Mouse (Mus musculus): ENCODE data around the gene Ppp2r5b. TPM values are rescaled to one million over a fixed set of nuclear protein-coding genes. Genes with fewer than 3 reads are reported as not detected.

Gene Ppp2r5b
- polyA plus RNA-seq, 1 experiment from 2014 or later, result 41.4 TPM

- no peaks in the 10 kb centered on the region for H3K36me3 ChIP-seq (ENCODE audit: control insufficient read depth, insufficient read depth, low read length)
- H3K4me2 ChIP-seq (ENCODE audit: low read depth, low read length, severe bottlenecking), result no peak overlapping the region
- H3K27ac ChIP-seq (ENCODE audit: low read depth, low read length), result no peak overlapping the region
- no peak for ATAC-seq (replicated peaks; ENCODE audit: low FRiP score)
- H3K9ac ChIP-seq (ENCODE audit: low read length), result no peak overlapping the region; the same call in 1 of the 2 replicates
- DNase-seq (ENCODE audit: low spot score), result no peak
- peaks cover 5% of the 10 kb centered on the region for H3K4me1 ChIP-seq (replicated peaks; ENCODE audit: control insufficient read depth, insufficient read depth, low read length)
- H3K4me3 ChIP-seq (ENCODE audit: low read depth, low read length), result no peak overlapping the region
- H3K27me3 ChIP-seq (ENCODE audit: control insufficient read depth, insufficient read depth, low read length), result no peaks in the 10 kb centered on the region
- 67% methylated on average over 7 of the region's 7 CpGs for WGBS
- no peaks in the 10 kb centered on the region for H3K9me3 ChIP-seq (ENCODE audit: control insufficient read depth, low read length)
These were observed 36.4 kb upstream of the Ppp2r5b start for GRCm38 (mm10) chr19:6272053-6272452.

GRCm38 (mm10) chr19:6271206-6271605 lies 35.5 kb upstream of the Ppp2r5b start:
- ATAC-seq (replicated peaks; ENCODE audit: low FRiP score) (no peak), DNase-seq (ENCODE audit: low spot score) (no peak)
- H3K4me3 ChIP-seq (ENCODE audit: low read depth, low read length), result no peak overlapping the region
- H3K4me2 ChIP-seq (ENCODE audit: low read depth, low read length, severe bottlenecking), result no peak overlapping the region
- no peak overlapping the region for H3K9ac ChIP-seq (ENCODE audit: low read length)
- H3K36me3 ChIP-seq (ENCODE audit: control insufficient read depth, insufficient read depth, low read length), result no peaks in the 10 kb centered on the region
- peaks cover 5% of the 10 kb centered on the region for H3K4me1 ChIP-seq (replicated peaks; ENCODE audit: control insufficient read depth, insufficient read depth, low read length)
- H3K27ac ChIP-seq (ENCODE audit: low read depth, low read length), result no peak overlapping the region
- 45% methylated on average over 8 of the region's 8 CpGs for WGBS
- H3K9me3 ChIP-seq (ENCODE audit: control insufficient read depth, low read length), result no peaks in the 10 kb centered on the region
- no peaks in the 10 kb centered on the region for H3K27me3 ChIP-seq (ENCODE audit: control insufficient read depth, insufficient read depth, low read length)

- H3K4me2 ChIP-seq (ENCODE audit: low read depth, low read length, severe bottlenecking), result no peak overlapping the region
- peaks cover 4% of the 10 kb centered on the region for H3K4me1 ChIP-seq (replicated peaks; ENCODE audit: control insufficient read depth, insufficient read depth, low read length)
- H3K9me3 ChIP-seq (ENCODE audit: control insufficient read depth, low read length), result no peaks in the 10 kb centered on the region
- ATAC-seq (replicated peaks; ENCODE audit: low FRiP score), result no peak
- H3K27ac ChIP-seq (ENCODE audit: low read depth, low read length), result no peak overlapping the region
- WGBS, result 63% methylated on average over 9 of the region's 9 CpGs
- no peak for DNase-seq (ENCODE audit: low spot score)
- H3K4me3 ChIP-seq (ENCODE audit: low read depth, low read length), result no peak overlapping the region
- H3K9ac ChIP-seq (ENCODE audit: low read length), result no peak overlapping the region
- H3K36me3 ChIP-seq (ENCODE audit: control insufficient read depth, insufficient read depth, low read length), result no peaks in the 10 kb centered on the region
- H3K27me3 ChIP-seq (ENCODE audit: control insufficient read depth, insufficient read depth, low read length), result no peaks in the 10 kb centered on the region
These were observed 35.0 kb upstream of the Ppp2r5b start for GRCm38 (mm10) chr19:6270661-6271060.

DNA sequence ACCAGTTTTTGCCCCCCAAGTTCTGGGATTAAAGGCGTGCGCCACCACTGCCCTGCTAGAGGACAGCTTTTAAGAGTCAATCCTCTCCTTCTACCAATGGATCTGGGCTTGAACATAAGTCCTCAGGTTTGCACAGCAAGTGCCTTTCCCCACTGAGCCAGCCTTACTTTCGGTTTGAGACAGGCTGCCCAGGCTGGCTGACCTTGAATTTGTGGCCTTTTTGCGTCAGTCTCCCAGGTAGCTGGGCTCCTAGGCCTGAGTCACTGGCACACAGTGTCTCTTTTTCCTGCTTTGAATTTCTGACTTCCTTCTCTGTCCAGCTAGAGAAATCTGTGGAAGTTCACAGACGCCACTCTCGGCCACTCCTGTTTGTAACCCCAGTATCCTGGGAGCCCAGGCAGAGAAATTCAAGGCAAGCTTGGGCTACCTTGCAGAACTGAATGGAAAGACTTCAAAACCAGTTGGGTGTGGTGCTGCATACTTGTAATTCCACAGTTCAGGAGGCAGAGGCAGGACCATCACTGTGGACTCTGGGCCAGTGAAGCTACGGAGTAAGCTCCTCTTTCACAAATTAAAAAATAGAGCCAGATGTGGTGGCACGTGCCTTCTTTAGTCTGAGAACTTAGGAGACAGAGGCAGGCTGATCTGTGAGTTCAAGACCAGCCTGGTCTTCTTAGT lies 34.3 kb upstream of the Ppp2r5b start:
- Histone ChIP-seq H3K36me3 (ENCODE audit: control insufficient read depth, insufficient read depth, low read length) (no peaks in the 10 kb centered on the region), H3K27me3 (ENCODE audit: control insufficient read depth, insufficient read depth, low read length) (no peaks in the 10 kb centered on the region), H3K4me3 (ENCODE audit: low read depth, low read length) (no peak overlapping the region), H3K27ac (ENCODE audit: low read depth, low read length) (no peak overlapping the region), H3K4me2 (ENCODE audit: low read depth, low read length, severe bottlenecking) (no peak overlapping the region), H3K9me3 (ENCODE audit: control insufficient read depth, low read length) (no peaks in the 10 kb centered on the region), H3K9ac (ENCODE audit: low read length) (no peak overlapping the region), H3K4me1 (replicated peaks; ENCODE audit: control insufficient read depth, insufficient read depth, low read length) (no peaks in the 10 kb centered on the region)
- no peak for DNase-seq (ENCODE audit: low spot score)
- ATAC-seq (replicated peaks; ENCODE audit: low FRiP score), result no peak
- 89% methylated on average over 8 of the region's 8 CpGs for WGBS

DNA sequence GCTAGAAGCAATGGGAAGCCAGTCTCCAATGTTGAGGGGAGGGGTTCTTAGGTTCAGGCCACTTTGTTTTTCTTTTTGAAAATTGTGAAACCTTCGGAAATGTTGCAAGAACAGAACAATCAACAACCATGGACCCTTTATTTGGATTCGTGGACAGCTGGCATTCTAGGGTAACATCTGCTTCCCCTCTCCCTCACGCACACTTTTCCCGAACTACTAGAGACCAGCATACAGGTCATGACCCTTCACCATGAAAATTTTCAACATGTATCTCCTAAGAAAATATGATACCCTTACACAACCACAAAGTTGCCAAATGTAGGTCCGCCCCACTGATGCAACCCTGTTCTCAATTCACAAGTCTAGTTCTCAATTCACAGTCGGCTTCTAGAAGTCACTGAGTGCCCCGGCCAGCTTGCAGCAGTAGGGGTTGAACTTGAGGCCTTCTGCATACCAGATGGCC lies 33.0 kb upstream of the Ppp2r5b start:
- 85% methylated on average over 7 of the region's 7 CpGs for WGBS

GRCm38 (mm10) chr19:6268170-6268528 lies 32.5 kb upstream of the Ppp2r5b start:
- no peaks in the 10 kb centered on the region for H3K27me3 ChIP-seq (ENCODE audit: control insufficient read depth, insufficient read depth, low read length)
- WGBS, result 19% methylated on average over 8 of the region's 8 CpGs
- ATAC-seq (replicated peaks; ENCODE audit: low FRiP score), result peak; percentile 72
- no peak overlapping the region for H3K27ac ChIP-seq (ENCODE audit: low read depth, low read length)
- no peak overlapping the region for H3K9ac ChIP-seq (ENCODE audit: low read length)
- no peaks in the 10 kb centered on the region for H3K4me1 ChIP-seq (replicated peaks; ENCODE audit: control insufficient read depth, insufficient read depth, low read length)
- H3K4me3 ChIP-seq (ENCODE audit: low read depth, low read length), result no peak overlapping the region
- peak; percentile 94 for DNase-seq (ENCODE audit: low spot score)
- no peaks in the 10 kb centered on the region for H3K9me3 ChIP-seq (ENCODE audit: control insufficient read depth, low read length)
- H3K36me3 ChIP-seq (ENCODE audit: control insufficient read depth, insufficient read depth, low read length), result no peaks in the 10 kb centered on the region
- no peak overlapping the region for H3K4me2 ChIP-seq (ENCODE audit: low read depth, low read length, severe bottlenecking)

More for the DNA sequence above, 33.0 kb upstream of the Ppp2r5b start:
- no peak overlapping the region for H3K4me2 ChIP-seq (ENCODE audit: low read depth, low read length, severe bottlenecking)
- ATAC-seq (replicated peaks; ENCODE audit: low FRiP score), result no peak
- no peak overlapping the region for H3K9ac ChIP-seq (ENCODE audit: low read length)
- no peak overlapping the region for H3K27ac ChIP-seq (ENCODE audit: low read depth, low read length)
- no peaks in the 10 kb centered on the region for H3K4me1 ChIP-seq (replicated peaks; ENCODE audit: control insufficient read depth, insufficient read depth, low read length)
- no peaks in the 10 kb centered on the region for H3K9me3 ChIP-seq (ENCODE audit: control insufficient read depth, low read length)
- H3K27me3 ChIP-seq (ENCODE audit: control insufficient read depth, insufficient read depth, low read length), result no peaks in the 10 kb centered on the region
- DNase-seq (ENCODE audit: low spot score), result no peak
- no peak overlapping the region for H3K4me3 ChIP-seq (ENCODE audit: low read depth, low read length)
- H3K36me3 ChIP-seq (ENCODE audit: control insufficient read depth, insufficient read depth, low read length), result no peaks in the 10 kb centered on the region

DNA sequence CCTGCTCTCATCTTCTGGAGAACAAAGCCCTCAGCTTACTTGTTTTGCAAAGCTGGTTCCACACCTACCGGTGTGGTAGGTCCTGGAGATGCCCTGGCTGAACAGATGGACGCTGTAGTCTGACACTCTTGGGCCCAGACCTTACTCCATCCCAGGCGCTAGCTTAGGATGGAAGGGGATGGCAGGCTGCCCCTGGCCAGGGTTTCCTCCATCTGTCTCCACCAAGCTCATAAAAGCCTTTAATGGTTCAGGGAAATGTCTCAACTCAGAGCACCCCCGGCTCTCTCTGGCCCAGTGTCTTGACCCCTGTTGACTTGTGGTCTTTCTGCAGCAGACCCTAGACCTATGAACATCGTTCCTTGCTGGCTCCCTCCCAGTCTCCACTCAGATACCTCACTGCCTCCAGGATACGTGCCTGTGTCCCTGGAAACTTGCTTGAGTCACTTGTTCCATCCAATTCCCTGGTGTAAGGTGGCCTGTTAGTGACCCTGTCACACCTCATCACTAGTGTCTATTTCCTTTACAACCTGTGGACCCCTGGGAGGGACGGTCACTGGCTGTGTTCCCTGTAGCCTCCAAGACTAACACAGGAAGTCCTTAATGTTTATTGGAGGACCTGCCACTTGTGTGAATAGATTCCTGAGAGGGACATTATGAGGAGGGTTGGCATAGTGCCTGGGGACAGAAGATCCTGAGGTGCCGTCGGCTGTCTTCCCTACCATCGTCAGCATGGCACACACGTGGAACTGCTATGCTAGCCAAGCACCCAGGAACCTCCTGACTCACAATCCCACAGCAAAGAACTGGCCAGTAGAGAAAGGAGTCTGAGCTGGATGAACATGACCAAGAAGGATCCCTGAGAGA lies 31.9 kb upstream of the Ppp2r5b start:
- DNase-seq (ENCODE audit: low spot score) (no peak), ATAC-seq (replicated peaks; ENCODE audit: low FRiP score) (no peak)
- Histone ChIP-seq H3K4me1 (replicated peaks; ENCODE audit: control insufficient read depth, insufficient read depth, low read length) (no peaks in the 10 kb centered on the region), H3K9ac (ENCODE audit: low read length) (no peak overlapping the region), H3K9me3 (ENCODE audit: control insufficient read depth, low read length) (no peaks in the 10 kb centered on the region), H3K36me3 (ENCODE audit: control insufficient read depth, insufficient read depth, low read length) (no peaks in the 10 kb centered on the region), H3K27me3 (ENCODE audit: control insufficient read depth, insufficient read depth, low read length) (no peaks in the 10 kb centered on the region), H3K4me3 (ENCODE audit: low read depth, low read length) (no peak overlapping the region), H3K27ac (ENCODE audit: low read depth, low read length) (no peak overlapping the region), H3K4me2 (ENCODE audit: low read depth, low read length, severe bottlenecking) (no peak overlapping the region)
- 80% methylated on average over 11 of the region's 11 CpGs for WGBS

DNA sequence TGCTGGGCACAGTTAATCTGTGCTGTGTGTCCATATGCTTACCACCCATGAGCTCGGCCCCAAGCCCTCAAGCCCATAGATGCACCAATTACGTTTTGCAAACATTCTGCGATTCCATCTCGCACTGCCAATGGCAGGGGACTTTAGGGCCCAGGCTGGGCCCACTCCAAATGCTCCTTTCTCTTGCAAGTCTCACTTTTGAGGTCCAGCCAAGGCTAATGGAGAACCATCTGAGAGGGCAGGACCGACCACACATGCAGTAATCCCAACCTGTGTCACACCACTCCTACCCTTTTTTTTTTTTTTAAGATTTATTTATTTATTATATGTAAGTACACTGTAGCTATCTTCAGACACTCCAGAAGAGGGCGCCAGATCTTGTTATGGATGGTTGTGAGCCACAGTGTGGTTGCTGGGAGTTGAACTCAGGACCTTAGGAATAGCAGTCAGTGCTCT lies 30.1 kb upstream of the Ppp2r5b start:
- Histone ChIP-seq H3K4me3 (ENCODE audit: low read depth, low read length) (no peak overlapping the region), H3K27ac (ENCODE audit: low read depth, low read length) (no peak overlapping the region), H3K4me1 (replicated peaks; ENCODE audit: control insufficient read depth, insufficient read depth, low read length) (no peaks in the 10 kb centered on the region), H3K4me2 (ENCODE audit: low read depth, low read length, severe bottlenecking) (no peak overlapping the region), H3K9ac (ENCODE audit: low read length) (no peak overlapping the region), H3K36me3 (ENCODE audit: control insufficient read depth, insufficient read depth, low read length) (peaks cover 4% of the 10 kb centered on the region; the same call in 1 of the 2 replicates), H3K9me3 (ENCODE audit: control insufficient read depth, low read length) (no peaks in the 10 kb centered on the region), H3K27me3 (ENCODE audit: control insufficient read depth, insufficient read depth, low read length) (no peaks in the 10 kb centered on the region)
- 67% methylated on average over 6 of the region's 6 CpGs for WGBS
- DNase-seq (ENCODE audit: low spot score) (no peak), ATAC-seq (replicated peaks; ENCODE audit: low FRiP score) (no peak)

Data from forebrain, embryonic 11.5 days (tissue).